Mouse (Mus musculus): ENCODE data around the gene Gm45213.

- TF ChIP-seq CTCF (IDR thresholded peaks at IDR 0.05) = no peak
- TF ChIP-seq POLR2A (IDR thresholded peaks at IDR 0.05; ENCODE audit: insufficient read depth, low read depth, low read length) = no peak
- no peak for TF ChIP-seq EP300 (IDR thresholded peaks at IDR 0.05; ENCODE audit: insufficient read depth, low read depth, low read length)
Observed at GRCm38 (mm10) chr7:66047975-66048374, 4.6 kb downstream of the Gm45213 start.

Measured in heart, adult 2 months (tissue).